Mouse (Mus musculus) frontal cortex, postnatal 36 days (tissue): ENCODE data around the gene Rnps1.
A peak's percentile ranks its signal among the peaks of the same experiment; 100 is the strongest.
"Not testable (repeated sequence)": the region's sequence is repeated elsewhere in the genome, so short reads cannot be mapped to it uniquely, and the experiment has no call there.

Experiments used
- DNase-seq, 2 experiments: peaks; one replicate each; pipeline ENCODE4 v3.0.0; 2022; ENCODE audit warnings: low spot score in 2 of 2

Gene Rnps1

GRCm38 (mm10) chr17:24427170-24427557 is 12.8 kb downstream of the Rnps1 start:
- no peak for DNase-seq

- no peak for DNase-seq
Observed at GRCm38 (mm10) chr17:24429201-24429983, 15.0 kb downstream of the Rnps1 start.

GRCm38 (mm10) chr17:24437016-24437415 is 22.7 kb downstream of the Rnps1 start:
- DNase-seq = peak in 1 of 2 experiments; percentile 55

- DNase-seq = no peak
Observed at GRCm38 (mm10) chr17:24440377-24440776, 26.0 kb downstream of the Rnps1 start.

GRCm38 (mm10) chr17:24441148-24441547 is 26.8 kb downstream of the Rnps1 start:
- DNase-seq = no peak

GRCm38 (mm10) chr17:24442107-24442506 is 27.7 kb downstream of the Rnps1 start:
- DNase-seq = no peak

- no peak for DNase-seq
Observed at GRCm38 (mm10) chr17:24442632-24443155, 28.3 kb downstream of the Rnps1 start, which contains the start of gene Dnase1l2. Gene Dnase1l2 (minus strand): TSS chr17:24443105.

- DNase-seq = peak; percentile 45 to 50
Observed at GRCm38 (mm10) chr17:24443409-24443808, 29.0 kb downstream of the Rnps1 start.

GRCm38 (mm10) chr17:24446590-24446989 is 32.2 kb downstream of the Rnps1 start:
- no peak for DNase-seq

- DNase-seq = no peak
Observed at GRCm38 (mm10) chr17:24449507-24449906, 35.1 kb downstream of the Rnps1 start.

- no peak for DNase-seq
Observed at GRCm38 (mm10) chr17:24451220-24451619, 36.9 kb downstream of the Rnps1 start.

GRCm38 (mm10) chr17:24453372-24453771 is 39.0 kb downstream of the Rnps1 start:
- no peak for DNase-seq

GRCm38 (mm10) chr17:24454218-24454755 is 39.9 kb downstream of the Rnps1 start:
- no peak for DNase-seq

GRCm38 (mm10) chr17:24454756-24455522 is 40.6 kb downstream of the Rnps1 start:
- peak; percentile 99 for DNase-seq

- not testable (repeated sequence) for DNase-seq
Observed at GRCm38 (mm10) chr17:24455523-24456206, 41.3 kb downstream of the Rnps1 start.

GRCm38 (mm10) chr17:24461580-24461979 is 47.2 kb downstream of the Rnps1 start:
- DNase-seq = no peak

- no peak for DNase-seq
Observed at GRCm38 (mm10) chr17:24462932-24463331, 48.6 kb downstream of the Rnps1 start.

- no peak for DNase-seq
Observed at GRCm38 (mm10) chr17:24463374-24464133, 49.2 kb downstream of the Rnps1 start.

GRCm38 (mm10) chr17:24468636-24469246 is 54.4 kb downstream of the Rnps1 start:
- DNase-seq = no peak

GRCm38 (mm10) chr17:24469336-24469909 is 55.1 kb downstream of the Rnps1 start:
- DNase-seq = no peak
